Mouse (Mus musculus): ENCODE results near the gene Foxo6. TPM values are rescaled to one million over a fixed set of nuclear protein-coding genes. Genes with fewer than 3 reads are reported as not detected.
A peak's percentile ranks its signal among the peaks of the same experiment; 100 is the strongest.

Foxo6 gene
- total and polyA plus RNA-seq, 2 experiments from 2014 or later: 1.2 to 23.8 TPM

GRCm38 (mm10) chr4:120262726-120263125, 24.4 kb downstream of the Foxo6 start:
- no peak overlapping the region for H3K4me2 ChIP-seq (ENCODE audit: low read depth, low read length)
- TF ChIP-seq CTCF (IDR thresholded peaks at IDR 0.05; ENCODE audit: low read depth): no peak
- DNase-seq (ENCODE audit: low spot score) (no peak), ATAC-seq (no peak)
- H3K27me3 ChIP-seq (ENCODE audit: insufficient read depth, low read length): peaks cover 4% of the 10 kb centered on the region; the same call in 1 of the 2 replicates
- 23% methylated on average over 2 of the region's 2 CpGs for WGBS
- H3K9me3 ChIP-seq (ENCODE audit: low read length): no peaks in the 10 kb centered on the region
- peaks cover 28% of the 10 kb centered on the region for H3K4me1 ChIP-seq (ENCODE audit: insufficient read depth, low read length)
- H3K4me3 ChIP-seq (ENCODE audit: low read length): no peak overlapping the region
- no peak overlapping the region for H3K27ac ChIP-seq
- no peaks in the 10 kb centered on the region for H3K36me3 ChIP-seq (ENCODE audit: insufficient read depth, low read length)
- no peak overlapping the region for H3K9ac ChIP-seq (replicated peaks; ENCODE audit: low read length)

- H3K4me3 ChIP-seq (ENCODE audit: low read length): no peak overlapping the region
- no peak overlapping the region for H3K9ac ChIP-seq (replicated peaks; ENCODE audit: low read length)
- DNase-seq (ENCODE audit: low spot score): no peak
- H3K4me1 ChIP-seq (ENCODE audit: insufficient read depth, low read length): peaks cover 28% of the 10 kb centered on the region
- no peak for TF ChIP-seq CTCF (IDR thresholded peaks at IDR 0.05; ENCODE audit: low read depth)
- H3K9me3 ChIP-seq (ENCODE audit: low read length): no peaks in the 10 kb centered on the region
- 29% methylated on average over 10 of the region's 10 CpGs for WGBS
- no peak overlapping the region for H3K4me2 ChIP-seq (ENCODE audit: low read depth, low read length)
- no peak for ATAC-seq
- H3K27ac ChIP-seq: no peak overlapping the region
- H3K27me3 ChIP-seq (ENCODE audit: insufficient read depth, low read length): no peaks in the 10 kb centered on the region
- no peaks in the 10 kb centered on the region for H3K36me3 ChIP-seq (ENCODE audit: insufficient read depth, low read length)
Observed at GRCm38 (mm10) chr4:120262206-120262605, 24.9 kb downstream of the Foxo6 start.

- Histone ChIP-seq H3K4me3 (ENCODE audit: low read length) (no peak overlapping the region), H3K27ac (no peak overlapping the region; the same call in 1 of the 2 replicates), H3K9ac (replicated peaks; ENCODE audit: low read length) (no peak overlapping the region), H3K4me1 (ENCODE audit: insufficient read depth, low read length) (peaks cover 28% of the 10 kb centered on the region), H3K36me3 (ENCODE audit: insufficient read depth, low read length) (no peaks in the 10 kb centered on the region), H3K4me2 (ENCODE audit: low read depth, low read length) (peak overlapping the region; percentile 38), H3K27me3 (ENCODE audit: insufficient read depth, low read length) (no peaks in the 10 kb centered on the region; the same call in 1 of the 2 replicates), H3K9me3 (ENCODE audit: low read length) (no peaks in the 10 kb centered on the region)
- WGBS: 21% methylated on average over 21 of the region's 21 CpGs
- ATAC-seq (peak; percentile 36), DNase-seq (ENCODE audit: low spot score) (peak; percentile 78)
- no peak for TF ChIP-seq CTCF (IDR thresholded peaks at IDR 0.05; ENCODE audit: low read depth)
Observed at GRCm38 (mm10) chr4:120259356-120260181, 27.6 kb downstream of the Foxo6 start.

GRCm38 (mm10) chr4:120248800-120249261, 38.3 kb downstream of the Foxo6 start:
- no peaks in the 10 kb centered on the region for H3K9me3 ChIP-seq (ENCODE audit: low read length)
- DNase-seq (ENCODE audit: low spot score) (peak; percentile 88), ATAC-seq (peak; percentile 74)
- H3K9ac ChIP-seq (replicated peaks; ENCODE audit: low read length): no peak overlapping the region
- no peaks in the 10 kb centered on the region for H3K27me3 ChIP-seq (ENCODE audit: insufficient read depth, low read length)
- WGBS: 18% methylated on average over 7 of the region's 8 CpGs
- H3K4me3 ChIP-seq (ENCODE audit: low read length): no peak overlapping the region
- peaks cover 26% of the 10 kb centered on the region for H3K4me1 ChIP-seq (ENCODE audit: insufficient read depth, low read length)
- no peak overlapping the region for H3K4me2 ChIP-seq (ENCODE audit: low read depth, low read length)
- H3K36me3 ChIP-seq (ENCODE audit: insufficient read depth, low read length): no peaks in the 10 kb centered on the region
- no peak for TF ChIP-seq CTCF (IDR thresholded peaks at IDR 0.05; ENCODE audit: low read depth)
- no peak overlapping the region for H3K27ac ChIP-seq

- H3K4me2 ChIP-seq (ENCODE audit: low read depth, low read length): no peak overlapping the region
- no peak overlapping the region for H3K4me3 ChIP-seq (ENCODE audit: low read length)
- H3K27me3 ChIP-seq (ENCODE audit: insufficient read depth, low read length): no peaks in the 10 kb centered on the region
- no peaks in the 10 kb centered on the region for H3K36me3 ChIP-seq (ENCODE audit: insufficient read depth, low read length)
- no peak overlapping the region for H3K27ac ChIP-seq
- no peaks in the 10 kb centered on the region for H3K9me3 ChIP-seq (ENCODE audit: low read length)
- no peak overlapping the region for H3K9ac ChIP-seq (replicated peaks; ENCODE audit: low read length)
- 17% methylated on average over 5 of the region's 5 CpGs for whole genome bisulfite sequencing
- H3K4me1 ChIP-seq (ENCODE audit: insufficient read depth, low read length): peaks cover 31% of the 10 kb centered on the region
- peak; percentile 7; the same call in 1 of the 2 replicates for ATAC-seq
- TF ChIP-seq CTCF (IDR thresholded peaks at IDR 0.05; ENCODE audit: low read depth): no peak
- peak; percentile 89 for DNase-seq (ENCODE audit: low spot score)
Observed at GRCm38 (mm10) chr4:120247412-120247811, 39.7 kb downstream of the Foxo6 start.

- Histone ChIP-seq H3K4me1 (ENCODE audit: insufficient read depth, low read length) (peaks cover 38% of the 10 kb centered on the region), H3K9me3 (ENCODE audit: low read length) (no peaks in the 10 kb centered on the region), H3K4me3 (ENCODE audit: low read length) (no peak overlapping the region), H3K27ac (no peak overlapping the region), H3K4me2 (ENCODE audit: low read depth, low read length) (no peak overlapping the region), H3K27me3 (ENCODE audit: insufficient read depth, low read length) (no peaks in the 10 kb centered on the region), H3K36me3 (ENCODE audit: insufficient read depth, low read length) (no peaks in the 10 kb centered on the region), H3K9ac (replicated peaks; ENCODE audit: low read length) (no peak overlapping the region)
- ATAC-seq: no peak
- TF ChIP-seq CTCF (IDR thresholded peaks at IDR 0.05; ENCODE audit: low read depth): no peak
- WGBS: 89% methylated on average over 6 of the region's 6 CpGs
- no peak for DNase-seq (ENCODE audit: low spot score)
Observed at GRCm38 (mm10) chr4:120246086-120246485, 41.1 kb downstream of the Foxo6 start.
